Mouse (Mus musculus): ENCODE data around the gene Plpp3. TPM values are rescaled to one million over a fixed set of nuclear protein-coding genes. Genes with fewer than 3 reads are reported as not detected.

Gene Plpp3
- polyA plus RNA-seq, 1 experiment from 2014 or later: 51.1 TPM

DNA sequence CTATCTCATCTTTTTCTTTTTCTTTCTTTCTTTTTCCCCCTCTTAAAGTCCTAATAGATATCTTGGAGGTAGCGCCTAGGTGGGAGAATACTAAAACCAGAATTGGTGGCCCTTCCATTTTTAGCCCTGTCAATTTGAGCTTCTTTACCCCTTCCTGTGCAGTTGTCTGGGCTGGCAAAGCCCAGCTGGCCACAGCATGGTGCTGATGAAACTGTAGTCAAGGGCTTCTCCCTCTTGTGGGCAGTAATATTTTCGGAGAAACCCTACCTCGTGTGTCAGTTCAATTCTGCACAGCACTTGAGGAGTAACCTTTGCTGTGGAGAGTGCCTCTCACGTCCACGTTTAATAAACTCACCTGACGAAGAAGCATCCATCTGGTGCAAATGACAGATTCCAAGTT lies 4.9 kb downstream of the Plpp3 start:
- H3K9ac ChIP-seq (replicated peaks; ENCODE audit: low read depth, low read length): no peak overlapping the region
- H3K9me3 ChIP-seq (ENCODE audit: control insufficient read depth, low read depth, low read length): no peaks in the 10 kb centered on the region
- H3K36me3 ChIP-seq (ENCODE audit: control insufficient read depth, insufficient read depth, low read length): no peaks in the 10 kb centered on the region; the same call in 1 of the 2 replicates
- no peak overlapping the region for H3K4me2 ChIP-seq (replicated peaks; ENCODE audit: low read depth, low read length)
- peaks cover 8% of the 10 kb centered on the region for H3K4me1 ChIP-seq (ENCODE audit: control insufficient read depth, insufficient read depth, low read length)
- H3K27me3 ChIP-seq (ENCODE audit: control insufficient read depth, insufficient read depth, low read length): no peaks in the 10 kb centered on the region
- ATAC-seq (ENCODE audit: insufficient number of reproducible peaks, insufficient read depth, low FRiP score, low read depth): no peak
- WGBS: 60% methylated on average over 6 of the region's 6 CpGs
- no peak overlapping the region for H3K27ac ChIP-seq (ENCODE audit: low read length)
- H3K4me3 ChIP-seq (ENCODE audit: low read depth, low read length): no peak overlapping the region

DNA sequence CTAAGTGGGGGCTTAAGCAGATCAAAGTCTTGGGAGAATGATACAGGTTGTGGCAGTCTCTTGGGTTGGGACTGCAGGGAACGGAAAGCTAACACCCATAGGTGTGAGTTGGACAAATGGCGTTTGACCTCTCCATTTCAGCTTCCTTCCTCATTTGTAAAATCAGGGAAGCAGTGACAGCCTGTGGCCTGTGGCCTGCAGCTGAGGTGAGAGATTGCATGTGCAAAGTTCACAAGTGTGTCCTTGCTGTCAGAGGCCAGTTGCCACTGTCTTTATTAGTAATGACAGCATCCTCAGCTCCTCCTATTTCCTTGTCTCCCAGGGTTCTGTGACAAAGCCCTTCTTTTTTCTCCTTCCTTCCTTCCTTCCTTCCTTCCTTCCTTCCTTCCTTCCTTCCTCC lies 5.5 kb downstream of the Plpp3 start:
- Histone ChIP-seq H3K9me3 (ENCODE audit: control insufficient read depth, low read depth, low read length) (no peaks in the 10 kb centered on the region), H3K27ac (ENCODE audit: low read length) (no peak overlapping the region), H3K27me3 (ENCODE audit: control insufficient read depth, insufficient read depth, low read length) (no peaks in the 10 kb centered on the region), H3K36me3 (ENCODE audit: control insufficient read depth, insufficient read depth, low read length) (no peaks in the 10 kb centered on the region; the same call in 1 of the 2 replicates), H3K4me1 (ENCODE audit: control insufficient read depth, insufficient read depth, low read length) (peaks cover 8% of the 10 kb centered on the region), H3K4me3 (ENCODE audit: low read depth, low read length) (no peak overlapping the region), H3K9ac (replicated peaks; ENCODE audit: low read depth, low read length) (no peak overlapping the region), H3K4me2 (replicated peaks; ENCODE audit: low read depth, low read length) (no peak overlapping the region)
- no peak for ATAC-seq (ENCODE audit: insufficient number of reproducible peaks, insufficient read depth, low FRiP score, low read depth)
- WGBS: 74% methylated on average over 2 of the region's 2 CpGs

DNA sequence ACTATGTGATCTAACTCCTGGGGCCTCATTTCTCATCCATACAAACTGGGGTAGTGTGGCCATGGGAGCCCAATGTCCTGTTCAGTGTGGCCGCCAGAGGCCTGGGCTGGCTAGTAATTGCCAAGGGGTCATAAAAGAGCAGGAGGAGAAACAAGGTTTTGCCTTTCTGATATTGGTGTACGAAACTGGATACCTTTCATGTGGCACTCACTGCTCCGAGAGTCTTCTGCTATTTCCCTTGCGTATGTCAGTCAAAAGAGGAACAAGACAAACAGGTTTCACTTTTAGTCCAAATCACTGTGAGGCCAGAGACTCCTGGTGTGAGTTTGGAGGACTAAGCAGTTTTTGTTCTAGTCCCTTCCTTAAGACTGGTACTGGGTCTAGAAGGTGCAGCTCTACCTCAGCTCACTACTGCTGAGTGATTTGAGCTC lies 6.8 kb downstream of the Plpp3 start:
- no peak for ATAC-seq (ENCODE audit: insufficient number of reproducible peaks, insufficient read depth, low FRiP score, low read depth)
- no peak overlapping the region for H3K27ac ChIP-seq (ENCODE audit: low read length)

DNA sequence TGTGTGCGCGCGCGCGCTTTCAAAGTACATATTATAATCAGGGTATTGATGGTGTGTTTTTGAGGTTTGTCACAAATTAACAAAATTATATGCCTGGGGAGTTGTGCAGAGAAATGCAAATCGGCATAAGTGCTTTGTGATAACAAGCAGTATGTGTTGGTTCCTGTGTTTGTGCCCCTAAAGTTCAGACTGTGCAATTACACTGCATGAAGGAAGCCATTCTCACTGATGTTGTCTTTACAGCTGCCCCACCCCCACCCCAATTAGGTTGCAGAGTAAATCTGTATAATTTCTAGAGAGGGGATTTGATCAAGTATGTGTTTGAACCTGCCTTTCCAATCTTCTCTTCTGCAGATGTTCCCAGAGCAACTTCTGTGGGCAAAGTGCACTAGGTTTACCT lies 7.8 kb downstream of the Plpp3 start:
- Histone ChIP-seq H3K4me3 (ENCODE audit: low read depth, low read length) (no peak overlapping the region), H3K9me3 (ENCODE audit: control insufficient read depth, low read depth, low read length) (no peaks in the 10 kb centered on the region), H3K4me2 (replicated peaks; ENCODE audit: low read depth, low read length) (no peak overlapping the region), H3K36me3 (ENCODE audit: control insufficient read depth, insufficient read depth, low read length) (no peaks in the 10 kb centered on the region; the same call in 1 of the 2 replicates), H3K9ac (replicated peaks; ENCODE audit: low read depth, low read length) (no peak overlapping the region), H3K27me3 (ENCODE audit: control insufficient read depth, insufficient read depth, low read length) (no peaks in the 10 kb centered on the region), H3K27ac (ENCODE audit: low read length) (no peak overlapping the region), H3K4me1 (ENCODE audit: control insufficient read depth, insufficient read depth, low read length) (peaks cover 4% of the 10 kb centered on the region)
- ATAC-seq (ENCODE audit: insufficient number of reproducible peaks, insufficient read depth, low FRiP score, low read depth): no peak
- WGBS: 94% methylated on average over 6 of the region's 6 CpGs

More for the DNA sequence above, 6.8 kb downstream of the Plpp3 start:
- H3K27me3 ChIP-seq (ENCODE audit: control insufficient read depth, insufficient read depth, low read length): no peaks in the 10 kb centered on the region
- H3K4me2 ChIP-seq (replicated peaks; ENCODE audit: low read depth, low read length): no peak overlapping the region
- peaks cover 10% of the 10 kb centered on the region for H3K4me1 ChIP-seq (ENCODE audit: control insufficient read depth, insufficient read depth, low read length)
- no peak overlapping the region for H3K4me3 ChIP-seq (ENCODE audit: low read depth, low read length)
- H3K9ac ChIP-seq (replicated peaks; ENCODE audit: low read depth, low read length): no peak overlapping the region
- no peaks in the 10 kb centered on the region; the same call in 1 of the 2 replicates for H3K36me3 ChIP-seq (ENCODE audit: control insufficient read depth, insufficient read depth, low read length)
- WGBS: 68% methylated on average over 4 of the region's 4 CpGs
- no peaks in the 10 kb centered on the region for H3K9me3 ChIP-seq (ENCODE audit: control insufficient read depth, low read depth, low read length)

DNA sequence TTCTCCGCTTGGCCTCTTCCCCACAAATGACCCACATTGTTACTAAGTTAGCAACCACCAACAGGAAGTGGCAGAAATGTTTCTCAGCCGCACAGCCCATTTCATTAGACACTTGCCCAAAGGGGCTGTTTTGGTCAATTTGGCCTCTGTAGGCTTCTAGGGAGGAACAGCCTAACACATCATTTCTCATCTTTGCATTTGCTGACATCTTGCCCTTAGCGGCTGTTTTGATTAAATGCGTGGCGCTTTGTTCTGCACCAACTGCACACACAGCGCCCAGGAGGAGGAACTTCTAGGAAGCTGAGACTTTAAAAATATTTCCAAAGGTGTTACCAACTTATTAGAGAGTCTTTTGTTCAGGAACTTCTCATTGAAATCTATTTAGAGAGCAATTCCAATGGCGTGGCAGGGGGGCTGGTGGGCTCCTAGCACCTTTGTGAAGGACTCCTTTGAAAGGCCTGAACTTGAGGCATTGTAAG lies 12.0 kb downstream of the Plpp3 start:
- ATAC-seq (ENCODE audit: insufficient number of reproducible peaks, insufficient read depth, low FRiP score, low read depth): no peak
- no peaks in the 10 kb centered on the region for H3K9me3 ChIP-seq (ENCODE audit: control insufficient read depth, low read depth, low read length)

DNA sequence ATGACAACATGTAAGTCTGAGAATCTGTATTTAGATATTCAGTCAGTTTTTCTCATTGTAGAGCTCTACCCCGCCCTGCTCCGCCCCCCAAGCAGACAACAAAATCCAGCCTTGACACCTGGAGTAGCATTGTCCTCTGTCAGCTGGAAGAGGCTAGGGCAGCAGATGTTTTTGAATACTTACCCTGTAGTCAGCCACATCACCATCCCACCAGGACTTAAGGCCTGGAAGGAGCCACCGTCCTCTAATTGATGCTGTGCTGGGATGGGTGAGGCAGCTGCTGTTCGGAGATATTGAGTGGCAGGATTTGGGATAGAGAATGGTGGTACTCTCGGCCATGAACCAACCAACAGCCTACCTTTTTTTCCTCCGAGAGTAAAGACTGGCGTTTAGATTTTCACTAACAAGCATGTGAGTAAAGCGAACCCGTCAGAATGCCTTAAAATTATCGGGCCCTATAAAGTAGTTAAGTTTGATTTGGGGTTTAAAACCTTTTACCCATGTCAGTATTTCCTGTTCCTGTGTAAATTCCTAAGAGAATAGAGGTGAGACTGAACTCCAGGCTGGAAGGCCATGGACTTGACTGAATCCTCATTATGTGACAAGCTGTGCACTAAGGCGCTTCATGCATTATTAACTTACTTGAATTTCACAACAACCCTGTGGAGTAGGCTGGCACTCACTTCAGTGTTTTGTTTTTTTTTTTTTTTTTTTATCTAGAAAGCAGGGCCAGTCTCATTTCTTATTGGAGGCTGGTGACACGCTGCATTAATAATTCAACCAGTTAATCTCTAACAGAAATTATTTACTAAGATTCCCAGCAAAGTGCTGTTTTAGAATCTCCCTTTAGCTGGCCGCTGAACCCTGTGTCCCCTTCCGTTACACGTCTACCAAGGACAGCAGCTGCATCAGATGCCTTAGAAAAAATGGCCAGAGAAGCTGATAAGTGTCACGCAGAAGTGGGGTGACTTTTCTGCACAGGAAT lies 13.0 kb downstream of the Plpp3 start:
- no peak overlapping the region for H3K4me2 ChIP-seq (replicated peaks; ENCODE audit: low read depth, low read length)
- no peak for ATAC-seq (ENCODE audit: insufficient number of reproducible peaks, insufficient read depth, low FRiP score, low read depth)
- peaks cover 4% of the 10 kb centered on the region; the same call in 1 of the 2 replicates for H3K36me3 ChIP-seq (ENCODE audit: control insufficient read depth, insufficient read depth, low read length)
- H3K27me3 ChIP-seq (ENCODE audit: control insufficient read depth, insufficient read depth, low read length): no peaks in the 10 kb centered on the region
- 74% methylated on average over 16 of the region's 16 CpGs for WGBS
- no peak overlapping the region for H3K9ac ChIP-seq (replicated peaks; ENCODE audit: low read depth, low read length)
- peaks cover 4% of the 10 kb centered on the region; the same call in 1 of the 2 replicates for H3K4me1 ChIP-seq (ENCODE audit: control insufficient read depth, insufficient read depth, low read length)
- no peak overlapping the region for H3K4me3 ChIP-seq (ENCODE audit: low read depth, low read length)
- no peak overlapping the region for H3K27ac ChIP-seq (ENCODE audit: low read length)
- H3K9me3 ChIP-seq (ENCODE audit: control insufficient read depth, low read depth, low read length): no peaks in the 10 kb centered on the region

More for the DNA sequence above, 12.0 kb downstream of the Plpp3 start:
- peaks cover 4% of the 10 kb centered on the region; the same call in 1 of the 2 replicates for H3K4me1 ChIP-seq (ENCODE audit: control insufficient read depth, insufficient read depth, low read length)
- H3K4me2 ChIP-seq (replicated peaks; ENCODE audit: low read depth, low read length): no peak overlapping the region
- H3K27ac ChIP-seq (ENCODE audit: low read length): no peak overlapping the region
- H3K9ac ChIP-seq (replicated peaks; ENCODE audit: low read depth, low read length): no peak overlapping the region
- H3K36me3 ChIP-seq (ENCODE audit: control insufficient read depth, insufficient read depth, low read length): peaks cover 4% of the 10 kb centered on the region; the same call in 1 of the 2 replicates
- no peak overlapping the region for H3K4me3 ChIP-seq (ENCODE audit: low read depth, low read length)
- WGBS: 58% methylated on average over 7 of the region's 7 CpGs
- H3K27me3 ChIP-seq (ENCODE audit: control insufficient read depth, insufficient read depth, low read length): no peaks in the 10 kb centered on the region

DNA sequence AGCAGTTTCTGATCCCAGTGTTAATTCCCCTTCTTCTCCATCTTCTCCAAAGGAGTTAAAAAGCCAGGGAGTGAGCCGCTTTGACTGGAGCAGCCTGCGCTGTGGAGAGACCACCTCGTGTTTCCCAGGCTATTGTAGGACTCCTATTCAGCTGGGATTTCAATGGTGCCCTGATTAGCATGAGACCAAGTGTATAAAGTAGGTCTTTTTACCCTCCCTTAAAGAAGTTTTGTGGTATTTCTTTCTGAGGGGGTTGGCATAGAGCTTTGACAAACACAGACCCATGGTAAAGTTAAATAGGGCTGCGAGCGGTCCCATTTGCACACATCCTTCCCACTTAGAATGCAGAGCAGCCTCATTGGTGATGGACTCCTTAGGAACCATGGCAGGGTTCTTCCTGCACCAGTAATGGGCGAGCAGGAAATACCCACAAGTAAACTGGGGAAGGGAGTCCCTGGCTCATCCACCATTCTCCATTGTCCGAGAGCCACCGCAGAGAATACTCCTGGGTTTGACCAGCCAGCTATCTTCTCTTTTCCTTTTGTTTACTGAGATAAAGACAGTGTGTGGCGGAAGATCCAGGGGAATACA lies 13.8 kb downstream of the Plpp3 start:
- H3K36me3 ChIP-seq (ENCODE audit: control insufficient read depth, insufficient read depth, low read length): peaks cover 4% of the 10 kb centered on the region; the same call in 1 of the 2 replicates
- H3K9ac ChIP-seq (replicated peaks; ENCODE audit: low read depth, low read length): no peak overlapping the region
- no peak for ATAC-seq (ENCODE audit: insufficient number of reproducible peaks, insufficient read depth, low FRiP score, low read depth)
- 76% methylated on average over 9 of the region's 9 CpGs for WGBS
- no peaks in the 10 kb centered on the region for H3K9me3 ChIP-seq (ENCODE audit: control insufficient read depth, low read depth, low read length)
- H3K4me3 ChIP-seq (ENCODE audit: low read depth, low read length): no peak overlapping the region
- peaks cover 4% of the 10 kb centered on the region; the same call in 1 of the 2 replicates for H3K4me1 ChIP-seq (ENCODE audit: control insufficient read depth, insufficient read depth, low read length)
- no peaks in the 10 kb centered on the region for H3K27me3 ChIP-seq (ENCODE audit: control insufficient read depth, insufficient read depth, low read length)
- no peak overlapping the region for H3K4me2 ChIP-seq (replicated peaks; ENCODE audit: low read depth, low read length)
- H3K27ac ChIP-seq (ENCODE audit: low read length): no peak overlapping the region

DNA sequence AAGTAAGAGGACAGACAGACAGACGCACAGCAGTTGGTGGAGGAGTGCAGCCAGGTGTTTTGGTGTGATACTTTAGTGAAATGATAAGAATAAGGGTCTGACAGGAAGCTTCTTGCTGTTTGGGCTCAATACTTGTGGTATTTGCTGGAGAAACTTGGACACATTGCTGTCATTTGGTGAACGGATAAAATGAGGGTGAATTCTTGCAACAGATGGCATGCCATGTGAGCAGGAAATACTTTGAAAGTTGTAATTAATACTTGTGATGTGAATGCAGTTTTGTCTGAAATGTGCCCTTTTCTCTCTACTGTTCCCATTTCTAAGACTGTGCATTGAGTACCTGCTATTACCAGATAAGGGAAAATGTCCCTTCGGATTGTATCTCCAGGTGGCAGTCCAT lies 14.3 kb downstream of the Plpp3 start:
- H3K27ac ChIP-seq (ENCODE audit: low read length): no peak overlapping the region
- WGBS: 79% methylated on average over 3 of the region's 3 CpGs
- no peak overlapping the region for H3K9ac ChIP-seq (replicated peaks; ENCODE audit: low read depth, low read length)
- H3K4me2 ChIP-seq (replicated peaks; ENCODE audit: low read depth, low read length): no peak overlapping the region
- peaks cover 4% of the 10 kb centered on the region; the same call in 1 of the 2 replicates for H3K4me1 ChIP-seq (ENCODE audit: control insufficient read depth, insufficient read depth, low read length)
- no peak for ATAC-seq (ENCODE audit: insufficient number of reproducible peaks, insufficient read depth, low FRiP score, low read depth)
- H3K27me3 ChIP-seq (ENCODE audit: control insufficient read depth, insufficient read depth, low read length): no peaks in the 10 kb centered on the region
- H3K4me3 ChIP-seq (ENCODE audit: low read depth, low read length): no peak overlapping the region
- H3K36me3 ChIP-seq (ENCODE audit: control insufficient read depth, insufficient read depth, low read length): peaks cover 4% of the 10 kb centered on the region; the same call in 1 of the 2 replicates
- no peaks in the 10 kb centered on the region for H3K9me3 ChIP-seq (ENCODE audit: control insufficient read depth, low read depth, low read length)
